Mouse (Mus musculus): ENCODE results near the gene Ugt1a9. TPM values are rescaled to one million over a fixed set of nuclear protein-coding genes. Genes with fewer than 3 reads are reported as not detected.

Gene Ugt1a9
- polyA plus RNA-seq, 1 experiment = not detected

DNA sequence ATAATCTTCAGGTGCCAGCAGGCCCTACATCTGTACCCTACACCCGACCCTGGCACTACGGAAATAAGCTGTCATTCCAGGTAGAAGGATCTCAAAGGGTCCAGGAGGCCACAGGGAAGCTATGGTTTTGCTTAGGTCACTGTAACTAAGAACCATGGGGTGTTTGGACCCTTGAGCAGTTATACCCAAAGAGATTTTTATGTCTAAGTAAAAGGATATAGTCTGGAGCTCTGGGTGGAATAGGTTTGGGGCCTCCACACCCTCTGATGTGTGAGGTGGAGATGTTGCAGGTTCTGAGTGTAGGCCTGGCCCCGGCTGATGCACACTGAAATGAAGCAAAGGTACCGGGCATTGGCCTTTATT, 163.6 kb downstream of the Ugt1a9 start:
- Histone ChIP-seq H3K4me1 (ENCODE audit: control insufficient read depth, insufficient read depth, low read length) (no peaks in the 10 kb centered on the region), H3K27ac (ENCODE audit: insufficient read depth, low read length) (no peak overlapping the region), H3K4me3 (ENCODE audit: insufficient read depth, low read length) (no peak overlapping the region)
- no peak for TF ChIP-seq POLR2A (IDR thresholded peaks at IDR 0.05; ENCODE audit: extremely low read depth, insufficient read depth, low read length)
- no peak for TF ChIP-seq CTCF (IDR thresholded peaks at IDR 0.05; ENCODE audit: extremely low read depth, insufficient read depth, low read length)

DNA sequence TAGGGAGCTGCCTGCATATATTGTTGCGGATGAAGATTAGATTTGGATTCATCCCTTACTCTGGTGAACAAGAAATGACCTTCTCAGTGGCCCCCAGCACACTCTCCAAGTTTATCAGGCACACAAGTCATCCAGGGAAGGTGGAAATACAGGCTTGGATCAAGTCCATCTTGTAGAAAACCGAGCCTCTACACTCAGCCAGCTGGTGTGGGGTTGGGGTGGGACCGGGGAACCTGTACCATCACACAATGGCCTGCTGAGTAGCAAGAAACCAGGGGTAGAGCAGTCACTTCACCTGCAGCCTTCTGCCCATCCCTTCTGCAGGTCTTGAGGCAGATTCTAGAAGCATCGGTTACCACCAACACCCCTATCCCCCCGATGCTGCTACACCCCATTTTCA, 164.0 kb downstream of the Ugt1a9 start:
- H3K27ac ChIP-seq (ENCODE audit: insufficient read depth, low read length) = no peak overlapping the region
- H3K4me3 ChIP-seq (ENCODE audit: insufficient read depth, low read length) = no peak overlapping the region
- no peaks in the 10 kb centered on the region for H3K4me1 ChIP-seq (ENCODE audit: control insufficient read depth, insufficient read depth, low read length)
- TF ChIP-seq CTCF (IDR thresholded peaks at IDR 0.05; ENCODE audit: extremely low read depth, insufficient read depth, low read length) (no peak), POLR2A (IDR thresholded peaks at IDR 0.05; ENCODE audit: extremely low read depth, insufficient read depth, low read length) (no peak)

DNA sequence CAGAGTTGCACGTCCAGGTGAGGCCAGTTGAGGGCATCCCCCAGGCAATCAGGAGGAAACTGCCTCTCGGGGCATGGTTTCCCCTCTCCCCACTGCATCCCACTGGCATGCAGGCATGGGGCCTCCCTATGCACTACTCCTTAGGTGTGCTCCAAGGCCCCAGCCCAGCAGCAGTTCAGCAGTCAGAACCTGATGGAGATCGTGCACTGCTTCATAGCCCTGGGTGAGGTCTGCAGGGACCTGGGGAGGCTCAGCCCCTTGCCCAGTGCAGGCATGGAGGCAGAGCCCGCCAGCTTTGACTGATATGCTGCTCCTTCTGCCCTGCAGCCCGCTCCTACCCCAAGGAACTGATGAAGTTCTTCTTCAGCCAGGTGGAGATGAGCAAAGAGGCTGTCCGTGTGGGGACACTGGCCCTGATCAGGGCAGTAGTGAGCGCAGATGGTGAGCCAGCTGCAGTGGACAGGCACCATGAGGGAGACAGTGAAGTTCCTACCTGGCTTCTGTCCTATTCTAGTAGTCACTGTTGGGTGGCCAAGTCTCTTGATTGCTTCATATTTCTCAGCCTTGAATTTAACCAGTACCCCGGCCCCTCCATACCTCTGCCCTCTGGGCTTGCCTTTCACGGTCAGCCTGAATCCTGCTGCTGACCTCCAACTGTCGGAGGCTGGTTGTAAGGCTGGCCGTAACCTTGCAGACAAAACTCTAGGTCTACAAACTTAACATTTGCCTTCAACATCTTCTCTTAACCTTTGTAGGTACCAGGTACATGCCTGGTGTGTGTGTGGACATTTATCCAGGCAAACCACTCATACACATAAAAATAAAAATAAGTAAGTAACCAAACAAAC, 164.7 kb downstream of the Ugt1a9 start:
- no peak overlapping the region for H3K4me3 ChIP-seq (ENCODE audit: insufficient read depth, low read length)
- TF ChIP-seq CTCF (IDR thresholded peaks at IDR 0.05; ENCODE audit: extremely low read depth, insufficient read depth, low read length) (no peak), POLR2A (IDR thresholded peaks at IDR 0.05; ENCODE audit: extremely low read depth, insufficient read depth, low read length) (no peak)
- H3K4me1 ChIP-seq (ENCODE audit: control insufficient read depth, insufficient read depth, low read length) = no peaks in the 10 kb centered on the region
- H3K27ac ChIP-seq (ENCODE audit: insufficient read depth, low read length) = no peak overlapping the region

DNA sequence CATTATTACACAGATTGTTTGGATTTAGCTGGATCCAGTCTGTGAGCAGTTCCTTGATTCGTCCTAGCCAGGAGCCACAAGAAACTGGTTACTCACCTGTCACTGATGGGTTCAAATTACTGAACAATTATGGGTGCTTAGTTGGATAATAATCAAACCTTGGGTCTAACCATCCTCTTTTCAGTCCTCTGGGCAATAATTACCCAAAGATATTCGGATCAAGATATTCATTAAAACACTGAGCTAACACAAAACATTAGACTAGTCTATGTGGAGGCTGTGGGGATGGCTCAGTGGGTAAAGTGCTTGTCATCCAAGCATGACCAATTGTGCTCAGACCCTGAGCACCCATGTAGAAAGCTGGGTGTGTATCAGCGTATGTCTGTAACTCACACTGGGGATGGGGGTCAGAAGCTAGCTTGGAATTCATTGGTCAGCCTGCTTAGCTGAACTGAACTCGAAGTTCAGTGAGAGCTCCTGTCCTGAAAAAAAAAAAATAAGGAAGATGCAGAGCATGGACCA, 165.4 kb downstream of the Ugt1a9 start:
- TF ChIP-seq POLR2A (IDR thresholded peaks at IDR 0.05; ENCODE audit: extremely low read depth, insufficient read depth, low read length) (no peak), CTCF (IDR thresholded peaks at IDR 0.05; ENCODE audit: extremely low read depth, insufficient read depth, low read length) (no peak)
- Histone ChIP-seq H3K4me1 (ENCODE audit: control insufficient read depth, insufficient read depth, low read length) (no peaks in the 10 kb centered on the region), H3K27ac (ENCODE audit: insufficient read depth, low read length) (no peak overlapping the region), H3K4me3 (ENCODE audit: insufficient read depth, low read length) (no peak overlapping the region)

DNA sequence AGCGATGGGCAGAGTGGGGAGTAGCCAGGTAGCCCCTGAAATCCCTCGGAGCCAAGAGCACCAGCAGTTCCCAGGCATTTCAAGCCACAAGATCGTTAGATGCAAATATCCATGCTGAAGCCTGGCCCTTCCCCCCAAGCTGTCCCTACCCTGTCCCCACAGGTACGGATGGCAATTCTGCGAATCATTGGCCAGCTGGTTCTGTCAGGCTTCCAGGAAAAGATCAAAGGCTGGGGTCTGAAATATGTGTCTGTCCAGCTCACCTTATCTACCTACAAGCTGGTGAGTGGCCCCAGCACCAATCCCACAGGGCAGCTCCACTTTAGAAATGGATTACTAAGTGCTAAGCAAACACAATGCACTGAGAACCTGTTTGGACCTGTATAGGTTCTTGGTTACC, 166.7 kb downstream of the Ugt1a9 start:
- H3K4me1 ChIP-seq (ENCODE audit: control insufficient read depth, insufficient read depth, low read length) = no peaks in the 10 kb centered on the region
- TF ChIP-seq POLR2A (IDR thresholded peaks at IDR 0.05; ENCODE audit: extremely low read depth, insufficient read depth, low read length) (no peak), CTCF (IDR thresholded peaks at IDR 0.05; ENCODE audit: extremely low read depth, insufficient read depth, low read length) (no peak)
- H3K4me3 ChIP-seq (ENCODE audit: insufficient read depth, low read length) = no peak overlapping the region
- H3K27ac ChIP-seq (ENCODE audit: insufficient read depth, low read length) = no peak overlapping the region

DNA sequence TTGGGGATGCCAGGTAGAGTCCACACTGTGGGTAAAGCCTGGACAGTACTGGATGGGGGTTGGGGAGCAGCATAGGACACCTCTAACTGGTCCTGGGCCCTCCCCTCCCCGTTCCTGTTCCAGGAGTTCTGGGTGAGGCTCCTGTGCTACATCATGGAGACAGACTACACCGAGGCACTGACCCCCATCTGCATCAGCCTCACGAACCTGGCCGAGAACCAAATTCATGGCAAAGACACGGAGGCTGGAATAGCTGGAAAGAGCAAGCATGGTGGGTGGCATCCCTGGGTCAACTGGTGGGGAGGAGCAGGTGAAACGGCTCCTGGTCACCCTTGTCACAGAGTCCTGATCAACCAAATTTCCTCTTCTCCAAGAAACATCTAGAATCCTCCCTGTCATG, 168.2 kb downstream of the Ugt1a9 start:
- Histone ChIP-seq H3K27ac (ENCODE audit: insufficient read depth, low read length) (no peak overlapping the region), H3K4me1 (ENCODE audit: control insufficient read depth, insufficient read depth, low read length) (no peaks in the 10 kb centered on the region), H3K4me3 (ENCODE audit: insufficient read depth, low read length) (no peak overlapping the region)
- TF ChIP-seq POLR2A (IDR thresholded peaks at IDR 0.05; ENCODE audit: extremely low read depth, insufficient read depth, low read length) (no peak), CTCF (IDR thresholded peaks at IDR 0.05; ENCODE audit: extremely low read depth, insufficient read depth, low read length) (no peak)

GRCm38 (mm10) chr1:88240072-88240471, 169.5 kb downstream of the Ugt1a9 start:
- Histone ChIP-seq H3K4me3 (ENCODE audit: insufficient read depth, low read length) (no peak overlapping the region), H3K27ac (ENCODE audit: insufficient read depth, low read length) (no peak overlapping the region), H3K4me1 (ENCODE audit: control insufficient read depth, insufficient read depth, low read length) (no peaks in the 10 kb centered on the region)
- TF ChIP-seq POLR2A (IDR thresholded peaks at IDR 0.05; ENCODE audit: extremely low read depth, insufficient read depth, low read length) = no peak
- no peak for TF ChIP-seq CTCF (IDR thresholded peaks at IDR 0.05; ENCODE audit: extremely low read depth, insufficient read depth, low read length)

DNA sequence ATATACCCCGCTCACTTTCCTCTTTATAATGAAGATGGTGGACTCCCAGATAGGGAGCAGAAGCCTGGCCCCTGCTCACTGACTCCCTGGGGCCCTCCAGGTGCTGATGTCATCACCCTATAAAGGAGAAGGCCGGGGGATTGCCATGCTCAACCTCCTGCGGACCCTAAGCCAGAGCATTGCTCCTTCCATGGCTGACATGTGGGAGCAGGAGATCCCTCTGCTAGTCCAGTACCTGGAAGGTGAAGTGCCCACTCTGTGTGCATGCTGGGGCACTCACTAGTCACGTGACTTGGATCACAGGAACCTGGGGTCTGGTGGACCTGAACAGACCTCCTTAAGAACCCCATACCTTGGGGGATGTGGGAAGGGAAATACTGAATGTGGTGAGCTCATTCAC, 170.0 kb downstream of the Ugt1a9 start:
- TF ChIP-seq CTCF (IDR thresholded peaks at IDR 0.05; ENCODE audit: extremely low read depth, insufficient read depth, low read length) (no peak), POLR2A (IDR thresholded peaks at IDR 0.05; ENCODE audit: extremely low read depth, insufficient read depth, low read length) (no peak)
- H3K4me3 ChIP-seq (ENCODE audit: insufficient read depth, low read length) = no peak overlapping the region
- H3K4me1 ChIP-seq (ENCODE audit: control insufficient read depth, insufficient read depth, low read length) = no peaks in the 10 kb centered on the region
- no peak overlapping the region for H3K27ac ChIP-seq (ENCODE audit: insufficient read depth, low read length)

GRCm38 (mm10) chr1:88243861-88244260, 173.3 kb downstream of the Ugt1a9 start:
- Histone ChIP-seq H3K27ac (ENCODE audit: insufficient read depth, low read length) (no peak overlapping the region), H3K4me3 (ENCODE audit: insufficient read depth, low read length) (no peak overlapping the region), H3K4me1 (ENCODE audit: control insufficient read depth, insufficient read depth, low read length) (no peaks in the 10 kb centered on the region)
- TF ChIP-seq CTCF (IDR thresholded peaks at IDR 0.05; ENCODE audit: extremely low read depth, insufficient read depth, low read length) (no peak), POLR2A (IDR thresholded peaks at IDR 0.05; ENCODE audit: extremely low read depth, insufficient read depth, low read length) (no peak)

DNA sequence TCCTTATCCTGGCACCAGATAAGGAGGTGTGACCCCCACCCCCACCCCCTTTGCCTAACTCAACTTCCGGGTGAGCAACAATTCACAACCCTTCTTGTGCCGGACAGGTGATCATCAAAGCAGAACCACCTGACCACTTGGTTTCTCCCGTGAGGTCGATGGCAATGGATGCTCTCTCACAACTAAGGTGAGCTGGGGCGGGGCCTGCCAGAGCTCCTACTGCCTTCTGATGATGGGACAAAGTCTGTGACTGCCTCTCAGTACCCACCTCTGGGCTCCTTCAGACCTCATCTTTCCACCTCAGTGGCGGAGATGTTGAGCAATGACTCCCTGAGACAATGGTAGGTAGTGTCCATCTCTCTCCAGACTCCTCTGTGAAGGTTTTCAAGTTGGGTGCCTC, 175.3 kb downstream of the Ugt1a9 start:
- Histone ChIP-seq H3K27ac (ENCODE audit: insufficient read depth, low read length) (no peak overlapping the region), H3K4me3 (ENCODE audit: insufficient read depth, low read length) (no peak overlapping the region), H3K4me1 (ENCODE audit: control insufficient read depth, insufficient read depth, low read length) (no peaks in the 10 kb centered on the region)
- TF ChIP-seq CTCF (IDR thresholded peaks at IDR 0.05; ENCODE audit: extremely low read depth, insufficient read depth, low read length) (no peak), POLR2A (IDR thresholded peaks at IDR 0.05; ENCODE audit: extremely low read depth, insufficient read depth, low read length) (no peak)

Measured in cortical plate, adult 2 months (tissue).